Mouse (Mus musculus): Measurements from ENCODE around the gene Apobec4.

DNA sequence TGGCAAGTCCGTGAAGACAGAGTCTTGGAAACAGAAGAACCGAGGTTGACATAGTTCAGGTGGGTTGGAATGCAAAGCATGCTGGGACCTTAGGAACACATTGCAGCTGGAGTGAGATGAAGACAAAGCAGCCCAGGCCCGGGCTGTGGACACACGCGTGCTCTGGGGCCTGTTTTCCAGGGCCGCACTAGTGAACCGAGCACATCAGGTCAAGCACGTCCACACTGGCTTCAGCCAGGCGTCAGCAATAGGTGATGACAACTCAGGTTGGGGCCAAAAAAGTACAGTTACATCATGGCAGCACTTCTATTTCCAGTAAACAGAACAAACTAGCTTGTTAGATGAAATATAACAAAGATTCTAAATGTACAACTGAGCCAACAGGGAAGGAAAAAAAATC is 11.6 kb upstream of the Apobec4 start:
- no peak for TF ChIP-seq POLR2A (IDR thresholded peaks at IDR 0.05; ENCODE audit: insufficient read depth, low read length)
- no peak for TF ChIP-seq CTCF (IDR thresholded peaks at IDR 0.05; ENCODE audit: low read depth, low read length)
- no peak for TF ChIP-seq EP300 (IDR thresholded peaks at IDR 0.05; ENCODE audit: insufficient read depth, low read depth, low read length)
